Mouse (Mus musculus): ENCODE data around the gene Scn3a. TPM values are rescaled to one million over a fixed set of nuclear protein-coding genes. Genes with fewer than 3 reads are reported as not detected.

The Scn3a gene
- polyA plus RNA-seq, 1 experiment from 2014 or later: 17.0 TPM

DNA sequence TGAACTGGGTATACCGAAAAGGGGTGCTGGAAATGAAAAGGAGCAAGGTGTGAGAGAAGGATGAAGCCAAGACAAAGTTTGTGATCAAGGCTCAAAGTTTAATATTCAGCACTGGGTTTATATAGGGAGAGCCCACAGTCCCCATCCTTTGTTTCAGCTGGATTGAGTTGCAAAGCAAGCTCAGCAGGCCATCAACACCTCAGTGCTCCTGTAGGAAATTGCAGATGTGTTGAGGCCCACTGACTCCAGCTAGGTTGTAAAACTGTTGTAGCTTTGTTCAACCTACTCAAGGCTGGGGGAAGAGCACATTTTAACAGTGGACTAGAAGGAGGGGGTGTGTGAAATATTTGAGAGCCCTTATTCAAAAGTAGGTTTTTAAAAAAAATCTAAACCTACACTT lies 148.8 kb downstream of the Scn3a start:
- Histone ChIP-seq H3K27me3 (ENCODE audit: insufficient read depth, poor library complexity, severe bottlenecking) (no peaks in the 10 kb centered on the region), H3K27ac (no peak overlapping the region), H3K4me1 (replicated peaks) (peaks cover 31% of the 10 kb centered on the region), H3K9me3 (peaks cover 7% of the 10 kb centered on the region; the same call in 1 of the 2 replicates), H3K4me3 (no peak overlapping the region), H3K36me3 (no peaks in the 10 kb centered on the region)
- no peak for DNase-seq (ENCODE audit: low spot score)
- 67% methylated on average over 1 of the region's 1 CpGs for WGBS

DNA sequence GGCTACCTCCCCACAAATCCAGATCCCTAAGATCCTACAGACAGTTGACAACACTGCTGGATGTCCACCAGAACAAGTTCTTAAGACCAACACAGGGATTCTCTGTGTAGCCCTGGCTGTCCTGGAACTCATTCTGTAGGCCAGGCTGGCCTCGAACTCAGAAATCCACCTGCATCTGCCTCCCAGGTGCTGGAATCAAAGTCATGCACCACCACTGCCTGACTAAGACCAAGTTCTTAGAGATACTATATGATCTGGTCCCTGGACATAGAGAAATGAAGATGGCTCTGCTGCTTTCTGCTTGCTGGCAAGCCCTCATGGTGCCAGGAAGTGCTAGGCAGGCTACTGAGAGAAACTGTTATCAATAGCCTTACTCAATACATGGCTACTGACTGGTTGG lies 150.9 kb downstream of the Scn3a start:
- Histone ChIP-seq H3K4me1 (replicated peaks) (peaks cover 21% of the 10 kb centered on the region), H3K27me3 (ENCODE audit: insufficient read depth, poor library complexity, severe bottlenecking) (no peaks in the 10 kb centered on the region), H3K36me3 (no peaks in the 10 kb centered on the region), H3K4me3 (no peak overlapping the region), H3K27ac (peak overlapping the region; percentile 88), H3K9me3 (peaks cover 7% of the 10 kb centered on the region; the same call in 1 of the 2 replicates)
- WGBS: 92% methylated on average over 1 of the region's 1 CpGs
- DNase-seq (ENCODE audit: low spot score): no peak

DNA sequence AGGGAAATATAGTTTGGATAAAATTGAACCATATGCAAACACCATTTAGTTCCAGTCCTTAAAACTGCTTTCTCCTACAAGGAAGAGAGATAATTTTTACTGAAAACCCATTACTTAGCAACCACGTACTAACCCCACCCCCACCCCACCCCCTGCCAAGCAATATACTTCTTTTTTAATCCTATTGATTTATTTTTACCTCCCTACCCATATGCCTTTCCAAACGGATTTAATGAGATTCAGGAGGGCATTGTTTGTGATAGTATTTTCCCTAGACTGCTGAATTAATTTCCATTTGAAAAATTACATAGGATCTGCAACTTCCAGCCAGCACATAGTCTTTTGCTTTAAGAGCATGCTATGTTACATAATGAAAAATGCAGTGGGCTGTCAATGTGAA lies 152.1 kb downstream of the Scn3a start:
- peak overlapping the region; percentile 88 for H3K27ac ChIP-seq
- DNase-seq (ENCODE audit: low spot score): no peak
- H3K36me3 ChIP-seq: no peaks in the 10 kb centered on the region
- no peaks in the 10 kb centered on the region for H3K27me3 ChIP-seq (ENCODE audit: insufficient read depth, poor library complexity, severe bottlenecking)
- 4% methylated on average over 2 of the region's 2 CpGs for WGBS
- peaks cover 7% of the 10 kb centered on the region; the same call in 1 of the 2 replicates for H3K9me3 ChIP-seq
- H3K4me1 ChIP-seq (replicated peaks): peaks cover 17% of the 10 kb centered on the region
- H3K4me3 ChIP-seq: peak overlapping the region; percentile 41

DNA sequence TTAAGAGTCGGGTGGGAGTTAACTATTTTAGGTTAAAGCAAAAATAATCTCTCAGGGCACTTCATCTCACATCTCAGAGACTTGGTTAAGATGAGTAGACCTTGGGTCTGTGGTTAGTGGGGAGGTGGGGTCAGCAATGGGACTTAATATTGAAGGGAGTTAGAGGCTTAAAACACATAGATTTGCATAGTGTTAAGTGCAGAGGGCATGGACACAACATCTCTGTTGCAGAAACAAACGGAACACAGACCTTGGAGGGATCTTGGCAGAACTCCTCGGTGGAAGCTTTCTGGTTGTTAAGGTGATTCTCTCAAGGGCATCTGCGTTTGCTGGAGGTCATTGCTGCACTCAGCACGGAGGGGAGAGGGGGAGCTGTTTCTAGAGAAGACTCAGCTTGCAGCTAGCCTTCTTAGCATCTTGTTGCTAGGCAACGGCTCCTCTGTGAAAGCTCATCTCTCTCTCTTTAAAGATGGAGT lies 152.6 kb downstream of the Scn3a start:
- H3K36me3 ChIP-seq: no peaks in the 10 kb centered on the region
- peak; percentile 77 for DNase-seq (ENCODE audit: low spot score)
- 3% methylated on average over 6 of the region's 6 CpGs for WGBS
- H3K27me3 ChIP-seq (ENCODE audit: insufficient read depth, poor library complexity, severe bottlenecking): no peaks in the 10 kb centered on the region
- H3K4me3 ChIP-seq: peak overlapping the region; percentile 41
- peak overlapping the region; percentile 88 for H3K27ac ChIP-seq
- H3K9me3 ChIP-seq: peaks cover 7% of the 10 kb centered on the region; the same call in 1 of the 2 replicates
- H3K4me1 ChIP-seq (replicated peaks): peaks cover 17% of the 10 kb centered on the region

DNA sequence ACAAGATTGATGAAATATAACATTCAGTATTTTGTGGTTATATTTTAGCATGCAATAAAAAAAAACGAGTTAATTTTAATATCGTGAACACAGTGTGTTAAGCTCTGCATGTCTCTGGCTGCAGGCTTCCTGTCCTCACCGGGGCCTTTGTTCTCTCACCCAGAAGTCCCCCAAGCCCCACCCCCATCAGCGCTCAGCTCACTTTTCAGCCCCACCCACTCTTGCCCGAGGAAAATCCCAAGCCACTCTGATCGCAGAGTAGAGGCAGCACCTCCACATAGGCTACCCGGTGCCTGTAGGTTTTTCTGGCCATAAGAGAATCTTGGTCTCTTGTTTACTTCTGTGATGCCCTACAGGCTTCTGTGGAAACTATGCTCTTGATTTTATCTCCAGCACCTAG lies 153.2 kb downstream of the Scn3a start:
- H3K36me3 ChIP-seq: no peaks in the 10 kb centered on the region
- peaks cover 7% of the 10 kb centered on the region; the same call in 1 of the 2 replicates for H3K9me3 ChIP-seq
- WGBS: 0% methylated on average over 7 of the region's 7 CpGs
- DNase-seq (ENCODE audit: low spot score): peak; percentile 83
- no peaks in the 10 kb centered on the region for H3K27me3 ChIP-seq (ENCODE audit: insufficient read depth, poor library complexity, severe bottlenecking)
- H3K4me1 ChIP-seq (replicated peaks): peaks cover 17% of the 10 kb centered on the region
- H3K27ac ChIP-seq: peak overlapping the region; percentile 88
- peak overlapping the region; percentile 41 for H3K4me3 ChIP-seq

DNA sequence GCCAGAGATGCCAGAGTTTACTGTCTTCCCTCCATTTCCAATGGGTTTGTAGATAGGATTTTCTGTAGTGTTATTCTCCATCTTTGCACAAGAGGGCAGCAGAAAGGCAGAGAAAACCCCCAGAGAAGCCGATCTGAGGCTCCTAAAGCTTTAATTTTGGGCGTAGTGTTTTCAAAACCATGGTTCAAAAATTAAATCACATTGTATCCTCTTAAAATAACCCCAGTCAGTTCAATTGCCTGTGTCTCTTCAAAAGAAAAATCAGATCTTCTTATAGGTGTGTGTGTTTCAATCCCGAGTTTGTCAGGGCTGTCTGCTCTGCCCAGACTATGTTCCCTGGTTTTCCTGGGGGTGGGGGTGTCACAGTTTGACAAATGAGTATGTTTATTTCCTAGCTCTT lies 153.7 kb downstream of the Scn3a start:
- H3K36me3 ChIP-seq: no peaks in the 10 kb centered on the region
- H3K4me1 ChIP-seq (replicated peaks): peaks cover 17% of the 10 kb centered on the region
- H3K27ac ChIP-seq: peak overlapping the region; percentile 88
- H3K9me3 ChIP-seq: peaks cover 7% of the 10 kb centered on the region; the same call in 1 of the 2 replicates
- peak; percentile 24 for DNase-seq (ENCODE audit: low spot score)
- H3K27me3 ChIP-seq (ENCODE audit: insufficient read depth, poor library complexity, severe bottlenecking): no peaks in the 10 kb centered on the region
- H3K4me3 ChIP-seq: peak overlapping the region; percentile 41
- 0% methylated on average over 3 of the region's 3 CpGs for WGBS

Other genes starting within 250 kb of the Scn3a start
- 0.14 and 0.17 TPM in 2 replicates for gene Slc38a11, start 203.6 kb downstream of the Scn3a start, polyA plus RNA-seq (2016; fragmentation: Nextera tagmentation; extraction: Ambion mirVana)
- gene Scn2a, start 53.1 kb upstream of the Scn3a start, polyA plus RNA-seq (2016; fragmentation: Nextera tagmentation; extraction: Ambion mirVana): 3.6 and 7.5 TPM in 2 replicates

All from hindbrain, embryonic 10.5 days (tissue).